Mouse (Mus musculus) heart, postnatal 0 days (tissue): ENCODE measurements around the gene Hddc3.

Source experiments
- CTCF ChIP-seq: IDR thresholded peaks from 2 replicates; pipeline ENCODE4 v1.5.1; 2016; ENCODE audit warnings: antibody characterized with exemption, control low read depth, low read depth
- EP300 ChIP-seq: IDR thresholded peaks from 2 replicates; pipeline ENCODE4 v1.6.1; 2016; ENCODE audit warnings: antibody characterized with exemption, low read depth

- TF ChIP-seq EP300 (no peak), CTCF (no peak)
Observed at GRCm38 (mm10) chr7:80319846-80320496, 22.9 kb upstream of the Hddc3 start.
